Mouse (Mus musculus) kidney, postnatal 0 days (tissue): ENCODE measurements around the gene Crtc3. TPM values are rescaled to one million over a fixed set of nuclear protein-coding genes. Genes with fewer than 3 reads are reported as not detected.
A peak's percentile ranks its signal among the peaks of the same experiment; 100 is the strongest.

Source experiments
- ATAC-seq: fragments of 200-750 bp; cut with Nextera tagmentation; replicated peaks from 2 replicates; pipeline ENCODE4 v1.8.0; 2017; ENCODE audit warnings: low read depth, moderate number of reproducible peaks, moderate TSS enrichment, moderate library complexity; ENCODE audit not compliant: low FRiP score
- DNase-seq: peaks from one replicate; pipeline ENCODE4 v3.0.0-alpha.2; 2016; ENCODE audit warnings: low spot score
- H3K27ac ChIP-seq: fragments of 300-500 bp; sonication (generic); 2 replicates; pipeline ENCODE4 v1.5.1; 2014; ENCODE audit warnings: mild to moderate bottlenecking
- H3K27me3 ChIP-seq: fragments of 300-500 bp; sonication (generic); 2 replicates; pipeline ENCODE4 v1.6.1; 2014; ENCODE audit warnings: low read length, mixed read lengths; ENCODE audit not compliant: insufficient read depth
- H3K36me3 ChIP-seq: fragments of 300-500 bp; sonication (generic); 2 replicates; pipeline ENCODE4 v1.6.1; 2014; ENCODE audit warnings: low read length, mixed read lengths; ENCODE audit not compliant: insufficient read depth
- H3K4me1 ChIP-seq: fragments of 300-500 bp; sonication (generic); replicated peaks from 2 replicates; pipeline ENCODE4 v1.6.1; 2014; ENCODE audit warnings: antibody characterized with exemption, low read length, mixed read lengths; ENCODE audit not compliant: insufficient read depth
- H3K4me2 ChIP-seq: fragments of 300-500 bp; sonication (generic); 2 replicates; pipeline ENCODE4 v1.6.1; 2014; ENCODE audit warnings: mild to moderate bottlenecking, low read length, moderate library complexity, mixed read lengths
- H3K4me3 ChIP-seq: fragments of 300-500 bp; sonication (generic); replicated peaks from 2 replicates; pipeline ENCODE4 v1.5.1; 2014; ENCODE audit warnings: low read depth, low read length
- H3K9ac ChIP-seq: fragments of 300-500 bp; sonication (generic); 2 replicates; pipeline ENCODE4 v1.6.1; 2014; ENCODE audit warnings: low read depth, low read length
- H3K9me3 ChIP-seq: fragments of 300-500 bp; sonication (generic); replicated peaks from 2 replicates; pipeline ENCODE4 v1.6.1; 2016; ENCODE audit warnings: low read length, inconsistent platforms, mixed read lengths
- CTCF ChIP-seq: IDR thresholded peaks from 2 replicates; pipeline ENCODE4 v1.5.1; 2016; ENCODE audit warnings: antibody characterized with exemption, low read depth, mild to moderate bottlenecking, moderate library complexity
- WGBS: fragments of 180-500 bp; shearing (Covaris S2); extraction: QIAGEN DNeasy Blood & Tissue Kit; methylation state at CpG from one replicate; pipeline ENCODE4 v1.1.7; 2014; 5-methylcytosine and 5-hydroxymethylcytosine counted together
- polyA plus RNA-seq: library from polyadenylated mRNA; unstranded; fragments of >200 nt; fragmentation: Nextera tagmentation; extraction: Ambion mirVana; gene quantifications from 2 replicates; pipeline ENCODE4 v1.2.1, GENCODE M21; 2015

The Crtc3 gene
- polyA plus RNA-seq, 1 experiment from 2014 or later, result 18.5 TPM

- H3K9me3 ChIP-seq, result no peaks in the 10 kb centered on the region
- H3K4me2 ChIP-seq, result no peak overlapping the region
- no peak overlapping the region for H3K4me3 ChIP-seq
- ATAC-seq (no peak), DNase-seq (no peak)
- H3K4me1 ChIP-seq, result peaks cover 8% of the 10 kb centered on the region
- no peaks in the 10 kb centered on the region for H3K36me3 ChIP-seq
- no peak overlapping the region for H3K9ac ChIP-seq
- H3K27me3 ChIP-seq, result no peaks in the 10 kb centered on the region
- no peak overlapping the region for H3K27ac ChIP-seq
- 90% methylated on average over 6 of the region's 6 CpGs for whole genome bisulfite sequencing
- no peak for TF ChIP-seq CTCF
Measured at GRCm38 (mm10) chr7:80670889-80671288, 17.8 kb downstream of the Crtc3 start.

- Histone ChIP-seq H3K27me3 (no peaks in the 10 kb centered on the region), H3K9me3 (no peaks in the 10 kb centered on the region), H3K27ac (peak overlapping the region; percentile 78), H3K4me1 (peaks cover 8% of the 10 kb centered on the region), H3K4me3 (no peak overlapping the region), H3K9ac (no peak overlapping the region), H3K36me3 (no peaks in the 10 kb centered on the region), H3K4me2 (no peak overlapping the region)
- no peak for TF ChIP-seq CTCF
- 49% methylated on average over 11 of the region's 11 CpGs for WGBS
- no peak; the same call in 1 of the 2 replicates for ATAC-seq
- DNase-seq, result no peak
Measured at GRCm38 (mm10) chr7:80667190-80667589, 21.5 kb downstream of the Crtc3 start.

- no peak overlapping the region for H3K4me3 ChIP-seq
- no peaks in the 10 kb centered on the region for H3K27me3 ChIP-seq
- no peaks in the 10 kb centered on the region for H3K36me3 ChIP-seq
- H3K9me3 ChIP-seq, result no peaks in the 10 kb centered on the region
- peak overlapping the region; percentile 78; the same call in 1 of the 2 replicates for H3K27ac ChIP-seq
- 43% methylated on average over 10 of the region's 10 CpGs for WGBS
- no peak for TF ChIP-seq CTCF
- DNase-seq (peak; percentile 85), ATAC-seq (peak; percentile 55; the same call in 1 of the 2 replicates)
- H3K9ac ChIP-seq, result no peak overlapping the region
- peaks cover 8% of the 10 kb centered on the region for H3K4me1 ChIP-seq
- no peak overlapping the region for H3K4me2 ChIP-seq
Measured at GRCm38 (mm10) chr7:80666198-80666915, 22.3 kb downstream of the Crtc3 start.

- Histone ChIP-seq H3K9ac (no peak overlapping the region), H3K4me2 (no peak overlapping the region), H3K4me3 (no peak overlapping the region), H3K27ac (no peak overlapping the region), H3K9me3 (no peaks in the 10 kb centered on the region), H3K4me1 (peaks cover 2% of the 10 kb centered on the region; the same call in 1 of the 2 replicates), H3K36me3 (no peaks in the 10 kb centered on the region), H3K27me3 (no peaks in the 10 kb centered on the region)
- WGBS, result 95% methylated on average over 4 of the region's 4 CpGs
- no peak for TF ChIP-seq CTCF
- DNase-seq (no peak), ATAC-seq (no peak)
Measured at GRCm38 (mm10) chr7:80661082-80661481, 27.6 kb downstream of the Crtc3 start.

- Histone ChIP-seq H3K9me3 (no peaks in the 10 kb centered on the region), H3K27ac (no peak overlapping the region), H3K4me2 (no peak overlapping the region), H3K27me3 (no peaks in the 10 kb centered on the region), H3K4me1 (peaks cover 4% of the 10 kb centered on the region; the same call in 1 of the 2 replicates), H3K9ac (no peak overlapping the region), H3K4me3 (no peak overlapping the region), H3K36me3 (no peaks in the 10 kb centered on the region)
- no peak for TF ChIP-seq CTCF
- no peak for ATAC-seq
- WGBS, result 80% methylated on average over 4 of the region's 4 CpGs
- DNase-seq, result no peak
Measured at GRCm38 (mm10) chr7:80660619-80661018, 28.1 kb downstream of the Crtc3 start.

GRCm38 (mm10) chr7:80657896-80658295 lies 30.8 kb downstream of the Crtc3 start:
- ATAC-seq, result no peak

More at GRCm38 (mm10) chr7:80657896-80658295, 30.8 kb downstream of the Crtc3 start:
- H3K4me1 ChIP-seq, result peaks cover 4% of the 10 kb centered on the region; the same call in 1 of the 2 replicates
- no peaks in the 10 kb centered on the region for H3K9me3 ChIP-seq
- H3K4me3 ChIP-seq, result no peak overlapping the region
- no peaks in the 10 kb centered on the region for H3K36me3 ChIP-seq
- 37% methylated on average over 8 of the region's 8 CpGs for WGBS
- no peak overlapping the region for H3K9ac ChIP-seq
- H3K27me3 ChIP-seq, result no peaks in the 10 kb centered on the region
- no peak for TF ChIP-seq CTCF
- DNase-seq, result peak; percentile 65
- H3K27ac ChIP-seq, result no peak overlapping the region
- H3K4me2 ChIP-seq, result no peak overlapping the region
